ENCODE assay signal across 27 mouse cellular contexts in the genomic region with DNA sequence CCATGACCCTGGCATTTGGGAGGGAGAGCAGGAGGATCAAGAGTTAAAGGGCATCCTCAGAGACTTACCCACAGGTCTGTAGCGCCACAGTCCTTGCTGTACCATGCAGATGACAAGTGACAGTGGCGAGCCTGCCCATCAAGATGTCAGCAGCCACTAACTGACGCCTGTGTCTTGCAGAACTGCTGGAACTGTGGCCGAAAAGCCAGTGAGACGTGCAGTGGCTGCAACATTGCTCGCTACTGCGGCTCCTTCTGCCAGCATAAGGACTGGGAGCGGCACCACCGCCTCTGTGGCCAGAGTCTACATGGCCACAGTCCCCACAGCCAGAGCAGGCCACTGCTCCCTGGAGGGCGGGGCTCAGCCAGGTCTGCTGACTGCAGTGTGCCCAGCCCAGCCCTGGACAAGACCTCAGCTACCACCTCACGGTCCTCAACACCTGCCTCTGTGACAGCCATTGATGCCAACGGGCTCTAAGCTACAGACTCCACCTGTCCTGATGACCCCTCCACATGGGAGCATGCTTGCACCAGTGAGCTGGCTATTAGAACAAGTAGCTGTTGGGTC. TPM values are rescaled to one million over a fixed set of nuclear protein-coding genes. Genes with fewer than 3 reads are reported as not detected.
DNase-seq lines count a peak whose midpoint lies in the region; ATAC-seq and TF ChIP-seq lines count a peak whose summit lies in the region.
"Had no signal": no experiment of that assay in that cellular context is flagged by ENCODE, and none has a peak within 500 bp of the region (broad histone marks: within the 10 kb centered on the region; RNA-seq: fewer than 3 reads in every experiment).

No protein-coding gene starts in this region.

- WGBS in heart, embryonic 14.5 days = 45% methylated on average over 12 of the region's 12 CpGs
- WGBS in intestine, postnatal 0 days = 92% methylated on average over 12 of the region's 12 CpGs
- WGBS in intestine, embryonic 16.5 days = 93% methylated on average over 12 of the region's 12 CpGs
- WGBS in midbrain, embryonic 13.5 days = 94% methylated on average over 12 of the region's 12 CpGs
- 93% methylated on average over 12 of the region's 12 CpGs for WGBS in midbrain, postnatal 0 days

- no peak overlapping the region for H3K4me3 ChIP-seq in heart, embryonic 14.5 days (ENCODE audit: control insufficient read depth in 1 of 2, insufficient read depth in 1 of 2, low read depth in 1 of 2, low read length in 2 of 2)
- no peak overlapping the region for H3K4me3 ChIP-seq in intestine, postnatal 0 days (ENCODE audit: low read depth, low read length)
- no peak overlapping the region for H3K4me3 ChIP-seq in intestine, embryonic 16.5 days (ENCODE audit: low read length)
- H3K4me3 ChIP-seq in midbrain, embryonic 13.5 days (replicated peaks) = no peak overlapping the region
- H3K4me3 ChIP-seq in midbrain, postnatal 0 days (ENCODE audit: low read depth, low read length) = no peak overlapping the region
- H3K4me3 ChIP-seq: embryonic facial prominence, embryonic 15.5 days; erythroblast, embryonic 14.5 days; forebrain, embryonic 10.5 days; gastrocnemius, adult 2 months; hindbrain, embryonic 10.5 days; intestine, embryonic 15.5 days had no signal

- H3K9ac ChIP-seq in heart, embryonic 14.5 days (ENCODE audit: low read length) = no peak overlapping the region
- no peak overlapping the region for H3K9ac ChIP-seq in intestine, postnatal 0 days (ENCODE audit: low read depth, low read length)
- H3K9ac ChIP-seq in intestine, embryonic 16.5 days (ENCODE audit: low read depth, low read length) = no peak overlapping the region
- H3K9ac ChIP-seq in midbrain, embryonic 13.5 days (replicated peaks) = no peak overlapping the region
- H3K9ac ChIP-seq in midbrain, postnatal 0 days (replicated peaks; ENCODE audit: low read length, poor library complexity, severe bottlenecking) = no peak overlapping the region
- H3K9ac ChIP-seq: embryonic facial prominence, embryonic 15.5 days; hindbrain, embryonic 14.5 days; intestine, embryonic 15.5 days had no signal

- no peak overlapping the region for H3K4me2 ChIP-seq in heart, embryonic 14.5 days (ENCODE audit: low read length)
- H3K4me2 ChIP-seq in intestine, postnatal 0 days (replicated peaks; ENCODE audit: low read depth) = no peak overlapping the region
- no peak overlapping the region for H3K4me2 ChIP-seq in intestine, embryonic 16.5 days (ENCODE audit: low read depth, low read length)
- H3K4me2 ChIP-seq in midbrain, embryonic 13.5 days (replicated peaks) = no peak overlapping the region
- no peak overlapping the region for H3K4me2 ChIP-seq in midbrain, postnatal 0 days (ENCODE audit: low read depth, low read length, poor library complexity, severe bottlenecking)
- H3K4me2 ChIP-seq: embryonic facial prominence, embryonic 15.5 days; hindbrain, embryonic 14.5 days; intestine, embryonic 15.5 days had no signal

- TF ChIP-seq CTCF in intestine, postnatal 0 days (IDR thresholded peaks at IDR 0.05; ENCODE audit: low read depth) = no peak
- TF ChIP-seq CTCF in midbrain, postnatal 0 days (IDR thresholded peaks at IDR 0.05) = no peak

- peak; percentile 91 for DNase-seq in heart, adult 11 months
- no peak for DNase-seq in heart, postnatal 10 days
- DNase-seq in heart, adult 18-20 months = no peak
- DNase-seq in midbrain, postnatal 0 days (ENCODE audit: low spot score) = no peak
- DNase-seq: adrenal gland, postnatal 10 days; B cell, adult 2 months; cerebellum, adult 11 months; cerebellum, adult 8-10 months; cerebellum, postnatal 14 days; embryo, embryonic 11 days; gastrocnemius, adult 2 months; gastrocnemius, postnatal 25 days had no signal

- peaks cover 6 to 9% of the 10 kb centered on the region in 2 experiments; a peak in 3 of 4 replicates for H3K4me1 ChIP-seq in heart, embryonic 14.5 days (ENCODE audit: control insufficient read depth in 2 of 2, insufficient read depth in 2 of 2, low read length in 2 of 2)
- no peaks in the 10 kb centered on the region for H3K4me1 ChIP-seq in intestine, postnatal 0 days (replicated peaks; ENCODE audit: control insufficient read depth, insufficient read depth, low read length)
- peaks cover 9% of the 10 kb centered on the region for H3K4me1 ChIP-seq in intestine, embryonic 16.5 days (ENCODE audit: control insufficient read depth, insufficient read depth, low read length)
- peaks cover 31% of the 10 kb centered on the region for H3K4me1 ChIP-seq in midbrain, embryonic 13.5 days (replicated peaks)
- no peaks in the 10 kb centered on the region for H3K4me1 ChIP-seq in midbrain, postnatal 0 days (ENCODE audit: insufficient read depth, low read length)
- H3K4me1 ChIP-seq: intestine, embryonic 15.5 days had no signal

- H3K27ac ChIP-seq in heart, embryonic 14.5 days (replicated peaks in 1 of 2; ENCODE audit: control insufficient read depth in 1 of 2, insufficient read depth in 1 of 2, low read depth in 2 of 2, low read length in 2 of 2) = no peak overlapping the region; a peak in 1 of 4 replicates
- H3K27ac ChIP-seq in intestine, postnatal 0 days (ENCODE audit: low read depth, low read length) = no peak overlapping the region; the same call in 1 of the 2 replicates
- no peak overlapping the region for H3K27ac ChIP-seq in intestine, embryonic 16.5 days (ENCODE audit: low read length)
- H3K27ac ChIP-seq in midbrain, embryonic 13.5 days = no peak overlapping the region
- H3K27ac ChIP-seq in midbrain, postnatal 0 days (ENCODE audit: low read depth, low read length) = no peak overlapping the region
- H3K27ac ChIP-seq: embryonic facial prominence, embryonic 15.5 days; forebrain, embryonic 10.5 days; gastrocnemius, adult 2 months; hindbrain, embryonic 10.5 days; hindbrain, embryonic 14.5 days; intestine, embryonic 15.5 days had no signal

- intact Hi-C loops in heart, postnatal 10 days (cut with DNase I) = no loop called here

- H3K27me3 ChIP-seq in heart, embryonic 14.5 days (ENCODE audit: control insufficient read depth, insufficient read depth, low read length) = no peaks in the 10 kb centered on the region
- H3K27me3 ChIP-seq in intestine, postnatal 0 days (replicated peaks; ENCODE audit: control insufficient read depth, insufficient read depth, low read length) = no peaks in the 10 kb centered on the region
- H3K27me3 ChIP-seq in intestine, embryonic 16.5 days (replicated peaks; ENCODE audit: control insufficient read depth, insufficient read depth, low read length) = no peaks in the 10 kb centered on the region
- no peaks in the 10 kb centered on the region for H3K27me3 ChIP-seq in midbrain, embryonic 13.5 days
- H3K27me3 ChIP-seq in midbrain, postnatal 0 days (ENCODE audit: insufficient read depth, low read length) = no peaks in the 10 kb centered on the region
- H3K27me3 ChIP-seq: embryonic facial prominence, embryonic 15.5 days; intestine, embryonic 15.5 days had no signal

- ATAC-seq in heart, embryonic 14.5 days (ENCODE audit: insufficient number of reproducible peaks, insufficient read depth, low FRiP score, low read depth) = peak; percentile 47
- 0 out of 2 replicates have a peak, but pooled peaks have one; percentile 22 for ATAC-seq in intestine, postnatal 0 days
- no peak for ATAC-seq in intestine, embryonic 16.5 days
- peak; percentile 16; the same call in 1 of the 2 replicates for ATAC-seq in midbrain, embryonic 13.5 days
- ATAC-seq in midbrain, postnatal 0 days (ENCODE audit: low FRiP score) = no peak
- ATAC-seq: CD4-positive, CD25-positive, alpha-beta regulatory T cell, adult 4 months; forebrain, embryonic 14.5 days; intestine, embryonic 15.5 days had no signal

- peaks cover 85% of the 10 kb centered on the region for H3K36me3 ChIP-seq in heart, embryonic 14.5 days (ENCODE audit: control insufficient read depth, insufficient read depth, low read length)
- peaks cover 26% of the 10 kb centered on the region for H3K36me3 ChIP-seq in intestine, postnatal 0 days (ENCODE audit: control insufficient read depth, insufficient read depth)
- H3K36me3 ChIP-seq in intestine, embryonic 16.5 days (ENCODE audit: control insufficient read depth, insufficient read depth, low read length) = peaks cover 7% of the 10 kb centered on the region
- H3K36me3 ChIP-seq in midbrain, embryonic 13.5 days = peaks cover 66% of the 10 kb centered on the region
- peaks cover 25% of the 10 kb centered on the region for H3K36me3 ChIP-seq in midbrain, postnatal 0 days (ENCODE audit: insufficient read depth, low read length)

- H3K9me3 ChIP-seq in heart, embryonic 14.5 days (ENCODE audit: control insufficient read depth, low read length) = no peaks in the 10 kb centered on the region
- no peaks in the 10 kb centered on the region for H3K9me3 ChIP-seq in intestine, postnatal 0 days (ENCODE audit: control insufficient read depth)
- no peaks in the 10 kb centered on the region for H3K9me3 ChIP-seq in intestine, embryonic 16.5 days (ENCODE audit: control insufficient read depth, low read length)
- H3K9me3 ChIP-seq in midbrain, embryonic 13.5 days = no peaks in the 10 kb centered on the region
- no peaks in the 10 kb centered on the region for H3K9me3 ChIP-seq in midbrain, postnatal 0 days (ENCODE audit: low read length)
- H3K9me3 ChIP-seq: embryonic facial prominence, embryonic 15.5 days; forebrain, embryonic 10.5 days; hindbrain, embryonic 10.5 days; intestine, embryonic 15.5 days had no signal

RNA-seq across cellular contexts. Expression of a gene that starts 12.1 kb away (rescaled TPM):
- total RNA-seq in heart, postnatal 10 days (2021) = under 1 TPM; 0.38 to 0.40 TPM
- polyA plus RNA-seq in heart, embryonic 14.5 days (2014; fragmentation: Nextera tagmentation; extraction: Ambion mirVana) = 0.42 and 0.50 TPM in 2 replicates
- not detected for total RNA-seq in heart, adult 18-20 months (2021)
- polyA plus RNA-seq in intestine, postnatal 0 days (2015; fragmentation: Nextera tagmentation; extraction: Ambion mirVana) = 1.6 and 2.2 TPM in 2 replicates
- 0.46 TPM in 1 of 2 replicates, not detected in the other for polyA plus RNA-seq in intestine, embryonic 16.5 days (2015; fragmentation: Nextera tagmentation; extraction: Ambion mirVana)
- 1.8 and 2.0 TPM in 2 replicates for polyA plus RNA-seq in midbrain, embryonic 13.5 days (2015; fragmentation: Nextera tagmentation; extraction: Ambion mirVana)
- 1.6 and 2.5 TPM in 2 replicates for total RNA-seq in midbrain, postnatal 0 days (2014; rRNA removed)
- polyA plus RNA-seq in midbrain, postnatal 0 days (2015; fragmentation: Nextera tagmentation; extraction: Ambion mirVana) = 4.0 and 5.3 TPM in 2 replicates
- total RNA-seq: common myeloid progenitor, adult 5-6 weeks; gastrocnemius, adult 2 months; gastrocnemius, postnatal 25 days; granulocyte monocyte progenitor cell, adult 5-6 weeks had no signal
- polyA plus RNA-seq: CD4-positive, CD25-positive, alpha-beta regulatory T cell, adult 4 months; erythroblast, embryonic 14.5 days had no signal

RNA-seq across cellular contexts. Expression of a gene that starts 16.8 kb away (rescaled TPM):
- total RNA-seq in heart, postnatal 10 days (2021) = under 1 TPM in 1 of 2 experiments, not detected in 1; 0.22 TPM
- 0.35 TPM in 1 of 2 replicates, not detected in the other for polyA plus RNA-seq in heart, embryonic 14.5 days (2014; fragmentation: Nextera tagmentation; extraction: Ambion mirVana)
- total RNA-seq in heart, adult 18-20 months (2021) = not detected
- not detected in 2 replicates for polyA plus RNA-seq in intestine, postnatal 0 days (2015; fragmentation: Nextera tagmentation; extraction: Ambion mirVana)
- 0.09 TPM in 1 of 2 replicates, not detected in the other for polyA plus RNA-seq in intestine, embryonic 16.5 days (2015; fragmentation: Nextera tagmentation; extraction: Ambion mirVana)
- polyA plus RNA-seq in midbrain, embryonic 13.5 days (2015; fragmentation: Nextera tagmentation; extraction: Ambion mirVana) = 0.26 and 0.55 TPM in 2 replicates
- total RNA-seq in midbrain, postnatal 0 days (2014; rRNA removed) = not detected in 2 replicates
- polyA plus RNA-seq in midbrain, postnatal 0 days (2015; fragmentation: Nextera tagmentation; extraction: Ambion mirVana) = 0.11 and 0.16 TPM in 2 replicates
- total RNA-seq: adrenal gland, postnatal 10 days; common myeloid progenitor, adult 5-6 weeks; gastrocnemius, adult 2 months; gastrocnemius, postnatal 25 days; granulocyte monocyte progenitor cell, adult 5-6 weeks had no signal
- polyA plus RNA-seq: CD4-positive, CD25-positive, alpha-beta regulatory T cell, adult 4 months; embryonic facial prominence, embryonic 11.5 days had no signal

RNA-seq across cellular contexts. Expression of a gene that starts 23.9 kb away (rescaled TPM):
- total RNA-seq in heart, postnatal 10 days (2021) = 1 to 10 TPM; 1.3 to 1.8 TPM
- polyA plus RNA-seq in heart, embryonic 14.5 days (2014; fragmentation: Nextera tagmentation; extraction: Ambion mirVana) = 1.7 and 1.9 TPM in 2 replicates
- total RNA-seq in heart, adult 18-20 months (2021) = under 1 TPM in 1 of 2 experiments, not detected in 1; 0.27 TPM
- 0.29 and 0.58 TPM in 2 replicates for polyA plus RNA-seq in intestine, postnatal 0 days (2015; fragmentation: Nextera tagmentation; extraction: Ambion mirVana)
- 1.4 and 1.6 TPM in 2 replicates for polyA plus RNA-seq in intestine, embryonic 16.5 days (2015; fragmentation: Nextera tagmentation; extraction: Ambion mirVana)
- 13.4 and 14.5 TPM in 2 replicates for polyA plus RNA-seq in midbrain, embryonic 13.5 days (2015; fragmentation: Nextera tagmentation; extraction: Ambion mirVana)
- total RNA-seq in midbrain, postnatal 0 days (2014; rRNA removed) = 23.3 and 27.7 TPM in 2 replicates
- polyA plus RNA-seq in midbrain, postnatal 0 days (2015; fragmentation: Nextera tagmentation; extraction: Ambion mirVana) = 18.1 and 18.9 TPM in 2 replicates

RNA-seq across cellular contexts. Expression of a gene that starts 34.9 kb away (rescaled TPM):
- 10 to 100 TPM; 10.2 to 10.4 TPM for total RNA-seq in heart, postnatal 10 days (2021)
- polyA plus RNA-seq in heart, embryonic 14.5 days (2014; fragmentation: Nextera tagmentation; extraction: Ambion mirVana) = 7.2 and 8.6 TPM in 2 replicates
- total RNA-seq in heart, adult 18-20 months (2021) = under 1 TPM; 0.57 to 0.77 TPM
- polyA plus RNA-seq in intestine, postnatal 0 days (2015; fragmentation: Nextera tagmentation; extraction: Ambion mirVana) = 5.5 and 5.9 TPM in 2 replicates
- 5.8 and 9.5 TPM in 2 replicates for polyA plus RNA-seq in intestine, embryonic 16.5 days (2015; fragmentation: Nextera tagmentation; extraction: Ambion mirVana)
- polyA plus RNA-seq in midbrain, embryonic 13.5 days (2015; fragmentation: Nextera tagmentation; extraction: Ambion mirVana) = 13.6 and 15.2 TPM in 2 replicates
- 2.0 and 2.3 TPM in 2 replicates for total RNA-seq in midbrain, postnatal 0 days (2014; rRNA removed)
- polyA plus RNA-seq in midbrain, postnatal 0 days (2015; fragmentation: Nextera tagmentation; extraction: Ambion mirVana) = 2.1 and 2.3 TPM in 2 replicates

Comparison
In these comparisons a context has a peak if more than half of its experiments do, and no peak if none do; other contexts are left out.
1. ATAC-seq: peak in heart, embryonic 14.5 days (single experiment), intestine, postnatal 0 days (single experiment) and midbrain, embryonic 13.5 days (single experiment); none in intestine, embryonic 16.5 days (single experiment) and midbrain, postnatal 0 days (single experiment).